Mouse (Mus musculus): ENCODE measurements at regions not wholly inside any gene's neighbourhood (a gene's known extent, or its start where the extent isn't known, plus 50 kb on each side); places are given as distances from the start of the nearest gene placed in this dataset.
A peak's percentile ranks its signal among the peaks of the same experiment; 100 is the strongest.

- DNase-seq (ENCODE audit: low read depth, low spot score), result no peak
- Histone ChIP-seq H3K36me3 (ENCODE audit: control insufficient read depth, insufficient read depth, low read length, poor library complexity, severe bottlenecking) (no peaks in the 10 kb centered on the region), H3K27me3 (ENCODE audit: control insufficient read depth, insufficient read depth, low read length, poor library complexity, severe bottlenecking) (no peaks in the 10 kb centered on the region)
These were observed 50.7 kb upstream of the Echdc3 start for GRCm38 (mm10) chr2:6263565-6263964.

- peak; percentile 65 for DNase-seq (ENCODE audit: low read depth, low spot score)
- H3K36me3 ChIP-seq (ENCODE audit: control insufficient read depth, insufficient read depth, low read length, poor library complexity, severe bottlenecking), result no peaks in the 10 kb centered on the region
- no peaks in the 10 kb centered on the region for H3K27me3 ChIP-seq (ENCODE audit: control insufficient read depth, insufficient read depth, low read length, poor library complexity, severe bottlenecking)
These were observed 51.4 kb upstream of the Echdc3 start for GRCm38 (mm10) chr2:6264085-6264783.

GRCm38 (mm10) chr2:6265117-6265516 lies 52.3 kb upstream of the Echdc3 start:
- no peak for DNase-seq (ENCODE audit: low read depth, low spot score)
- H3K27me3 ChIP-seq (ENCODE audit: control insufficient read depth, insufficient read depth, low read length, poor library complexity, severe bottlenecking), result no peaks in the 10 kb centered on the region
- no peaks in the 10 kb centered on the region for H3K36me3 ChIP-seq (ENCODE audit: control insufficient read depth, insufficient read depth, low read length, poor library complexity, severe bottlenecking)

GRCm38 (mm10) chr2:6267066-6267465 lies 54.2 kb upstream of the Echdc3 start:
- no peak for DNase-seq (ENCODE audit: low read depth, low spot score)
- no peaks in the 10 kb centered on the region for H3K27me3 ChIP-seq (ENCODE audit: control insufficient read depth, insufficient read depth, low read length, poor library complexity, severe bottlenecking)

GRCm38 (mm10) chr2:6267537-6267936 lies 54.7 kb upstream of the Echdc3 start:
- DNase-seq (ENCODE audit: low read depth, low spot score), result peak; percentile 76
- no peaks in the 10 kb centered on the region for H3K36me3 ChIP-seq (ENCODE audit: control insufficient read depth, insufficient read depth, low read length, poor library complexity, severe bottlenecking)

More at GRCm38 (mm10) chr2:6267066-6267465, 54.2 kb upstream of the Echdc3 start:
- H3K36me3 ChIP-seq (ENCODE audit: control insufficient read depth, insufficient read depth, low read length, poor library complexity, severe bottlenecking), result no peaks in the 10 kb centered on the region

GRCm38 (mm10) chr2:6272514-6272913 lies 50.0 kb upstream of the Usp6nl start:
- no peak for DNase-seq (ENCODE audit: low read depth, low spot score)
- no peaks in the 10 kb centered on the region for H3K27me3 ChIP-seq (ENCODE audit: control insufficient read depth, insufficient read depth, low read length, poor library complexity, severe bottlenecking)
- no peaks in the 10 kb centered on the region for H3K36me3 ChIP-seq (ENCODE audit: control insufficient read depth, insufficient read depth, low read length, poor library complexity, severe bottlenecking)

More at GRCm38 (mm10) chr2:6267537-6267936, 54.7 kb upstream of the Echdc3 start:
- H3K27me3 ChIP-seq (ENCODE audit: control insufficient read depth, insufficient read depth, low read length, poor library complexity, severe bottlenecking), result no peaks in the 10 kb centered on the region
